Mouse (Mus musculus): ENCODE measurements around the gene Them7.
A peak's percentile ranks its signal among the peaks of the same experiment; 100 is the strongest.

Gene Them7

GRCm38 (mm10) chr2:105235380-105236115, 11.4 kb downstream of the Them7 start:
- DNase-seq: no peak

DNA sequence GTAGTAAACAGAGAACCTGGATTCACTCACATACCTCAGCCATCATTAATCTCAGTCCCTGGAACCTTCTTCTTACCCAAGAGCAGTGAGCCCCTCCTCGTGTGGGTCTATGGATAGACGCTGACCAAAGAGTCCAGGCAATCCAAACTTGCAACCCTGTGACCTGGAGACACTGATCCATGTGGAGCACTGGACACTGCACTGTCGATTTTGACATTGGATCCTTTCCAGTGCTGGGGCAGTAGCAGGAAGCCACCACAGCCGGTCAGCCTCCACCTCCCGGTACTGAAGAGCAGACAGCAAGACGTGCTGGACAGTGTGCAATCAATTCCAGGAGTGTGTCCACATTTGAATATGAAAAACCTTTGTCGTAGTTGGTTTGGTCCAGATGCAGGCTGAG, 13.3 kb downstream of the Them7 start:
- DNase-seq: peak; percentile 85

GRCm38 (mm10) chr2:105237841-105238240, 13.7 kb downstream of the Them7 start:
- DNase-seq: no peak

- DNase-seq: no peak
Measured at GRCm38 (mm10) chr2:105238775-105239174, 14.7 kb downstream of the Them7 start.

DNA sequence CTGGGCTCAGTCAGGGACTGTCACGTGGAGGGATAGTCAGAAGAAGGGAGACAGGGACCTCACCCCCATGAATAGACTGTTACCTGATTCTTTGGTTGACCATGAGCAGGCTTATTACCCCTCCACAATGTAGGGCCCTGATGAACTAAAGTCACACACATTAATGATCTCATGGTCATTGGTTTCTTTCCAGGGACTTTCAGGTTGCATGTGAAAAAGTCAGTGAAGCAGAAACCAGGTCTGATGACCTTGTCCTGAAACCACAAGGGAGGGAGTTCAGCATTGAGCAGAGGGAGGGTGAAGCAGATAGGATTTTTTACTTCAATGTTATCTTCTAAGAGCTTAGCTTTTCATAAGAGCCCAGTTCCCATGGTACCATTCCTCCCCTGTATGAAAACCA, 16.5 kb downstream of the Them7 start:
- DNase-seq: no peak

- no peak for DNase-seq
Measured at GRCm38 (mm10) chr2:105242940-105243339, 18.8 kb downstream of the Them7 start.

DNA sequence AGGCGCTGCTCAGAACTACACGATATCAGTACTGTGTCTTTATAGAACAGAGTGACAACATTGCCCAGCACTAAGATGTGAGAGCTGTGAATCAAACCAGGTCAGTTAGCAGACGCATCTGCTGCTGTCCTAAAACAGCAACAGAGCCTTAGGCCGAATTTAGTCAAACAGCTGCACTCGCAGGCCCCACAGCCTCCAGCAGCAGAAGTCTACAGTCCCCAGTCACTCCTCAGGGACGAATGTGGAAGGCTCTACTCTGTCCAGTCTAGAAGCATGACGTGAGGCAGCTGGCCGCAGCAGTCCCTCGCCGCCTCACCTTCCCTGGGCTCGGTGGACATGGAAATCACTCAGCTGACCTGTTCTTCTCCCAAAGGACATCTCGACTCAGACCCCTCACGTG, 20.6 kb downstream of the Them7 start:
- DNase-seq: no peak

DNA sequence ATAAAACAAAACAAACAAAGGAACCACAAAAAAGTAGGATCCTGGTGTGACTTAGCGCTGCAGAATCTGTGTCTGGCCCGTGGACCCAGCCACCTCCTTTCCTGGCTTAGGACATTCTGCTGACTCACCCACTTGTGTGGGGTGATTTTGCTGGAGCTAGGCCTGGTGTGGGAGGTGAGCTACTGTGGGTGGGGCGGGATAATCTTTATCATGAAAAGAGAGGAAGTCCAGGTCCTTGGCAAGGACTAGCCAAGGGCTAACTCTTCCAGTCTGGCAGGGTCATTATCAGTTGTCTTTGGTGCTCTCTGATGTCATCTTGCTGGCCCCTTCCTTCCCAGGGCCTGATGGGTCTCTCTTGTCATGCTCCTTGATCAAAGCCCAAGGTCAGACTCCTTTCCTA, 27.9 kb downstream of the Them7 start:
- DNase-seq: peak; percentile 86

GRCm38 (mm10) chr2:105252824-105253223, 28.7 kb downstream of the Them7 start:
- DNase-seq: peak; percentile 31

DNA sequence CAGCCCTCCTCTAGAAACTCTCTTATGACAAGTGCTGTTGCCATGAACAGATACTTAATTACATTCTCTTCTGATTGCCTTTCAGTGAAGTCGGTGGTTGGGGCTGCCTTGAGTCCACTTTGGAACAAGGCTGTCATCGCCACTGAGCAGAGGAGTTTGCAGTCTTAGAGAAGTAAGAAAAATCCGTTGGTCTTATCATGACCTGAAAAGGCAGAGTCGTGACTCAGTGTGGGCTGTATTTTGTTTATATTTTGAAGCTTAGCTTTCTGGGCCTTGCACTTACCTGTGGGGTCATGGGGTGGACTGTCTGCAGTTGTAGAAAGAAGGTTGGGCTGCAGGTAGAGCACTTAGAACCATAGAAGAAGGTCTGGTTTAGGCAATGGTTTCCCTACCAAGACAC, 31.3 kb downstream of the Them7 start:
- DNase-seq: peak; percentile 56

DNA sequence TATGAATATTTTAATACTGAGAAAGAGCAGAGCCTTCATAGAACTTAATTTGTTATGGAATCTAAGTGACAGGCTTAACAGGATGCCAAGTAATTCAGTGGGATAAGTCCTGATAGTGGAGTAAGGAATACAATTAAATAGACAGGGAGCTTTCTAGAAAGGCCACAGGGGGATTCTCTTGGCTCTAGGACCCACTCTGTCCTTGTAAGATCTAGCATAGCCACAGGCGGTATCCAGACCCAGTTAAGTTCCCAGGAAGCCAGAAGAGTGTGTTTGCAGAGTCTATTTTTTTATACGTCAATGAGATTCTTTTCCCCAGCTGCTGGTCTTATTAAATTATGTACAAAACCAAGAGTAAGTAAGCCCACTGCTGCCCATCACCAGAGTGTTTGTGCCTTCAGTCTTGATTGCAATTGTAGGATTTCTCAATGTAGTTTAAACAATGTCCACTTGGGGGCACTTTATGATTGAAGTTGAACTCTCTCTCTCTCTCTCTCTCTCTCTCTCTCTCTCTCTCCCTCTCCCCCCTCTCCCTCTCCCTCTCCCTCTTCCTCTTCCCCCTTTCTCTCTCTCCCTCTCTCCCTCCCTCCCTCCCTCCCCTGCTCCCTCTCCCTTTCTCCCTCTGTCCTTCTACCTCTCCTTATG, 32.4 kb downstream of the Them7 start:
- DNase-seq: peak; percentile 31

DNA sequence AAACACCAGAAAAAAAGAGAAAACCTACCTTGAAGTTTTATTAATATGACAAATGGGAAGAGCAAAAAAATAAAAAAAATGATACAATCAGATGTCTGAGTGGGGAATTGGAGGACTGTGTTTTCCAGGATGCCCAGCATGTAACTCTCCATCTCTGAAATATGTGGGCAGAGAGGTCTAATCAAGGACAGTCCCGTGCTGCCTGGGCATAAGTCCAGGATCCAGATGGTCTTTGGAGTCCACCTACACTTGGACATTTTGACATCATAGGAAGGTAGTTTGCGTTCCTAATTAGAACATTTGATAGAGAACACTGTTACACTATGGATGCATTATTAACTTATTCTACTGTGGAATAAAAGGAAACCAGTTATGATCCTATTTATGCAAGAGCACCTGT, 33.3 kb downstream of the Them7 start:
- DNase-seq: peak; percentile 78

- DNase-seq: peak; percentile 62
Measured at GRCm38 (mm10) chr2:105261335-105261734, 37.2 kb downstream of the Them7 start.

GRCm38 (mm10) chr2:105263219-105263618, 39.1 kb downstream of the Them7 start:
- peak; percentile 46 for DNase-seq

GRCm38 (mm10) chr2:105282407-105283077, 58.4 kb downstream of the Them7 start:
- peak; percentile 36 for DNase-seq

- DNase-seq: peak; percentile 33
Measured at GRCm38 (mm10) chr2:105283811-105284210, 59.7 kb downstream of the Them7 start.

DNA sequence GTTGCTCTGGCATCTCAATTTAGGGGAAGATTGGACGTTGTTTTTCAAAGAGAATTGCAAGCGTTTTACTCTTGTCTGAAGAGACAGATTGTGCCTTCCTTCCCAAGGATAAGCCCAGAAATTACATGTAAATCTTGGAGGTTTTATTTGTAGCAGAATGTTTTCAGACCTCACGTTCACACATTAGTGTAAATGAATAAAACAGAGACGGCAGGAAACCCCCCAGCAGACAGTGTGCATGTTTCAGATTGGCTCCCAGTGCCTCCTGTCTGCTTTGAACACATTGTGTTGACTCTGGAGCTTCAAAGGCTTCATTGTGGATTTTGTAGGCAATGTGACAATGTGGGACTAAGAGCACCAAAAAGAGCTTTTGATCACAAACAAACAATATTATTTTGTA, 60.7 kb downstream of the Them7 start:
- DNase-seq: peak; percentile 40

- DNase-seq: no peak
Measured at GRCm38 (mm10) chr2:105295823-105296222, 71.7 kb downstream of the Them7 start.

DNA sequence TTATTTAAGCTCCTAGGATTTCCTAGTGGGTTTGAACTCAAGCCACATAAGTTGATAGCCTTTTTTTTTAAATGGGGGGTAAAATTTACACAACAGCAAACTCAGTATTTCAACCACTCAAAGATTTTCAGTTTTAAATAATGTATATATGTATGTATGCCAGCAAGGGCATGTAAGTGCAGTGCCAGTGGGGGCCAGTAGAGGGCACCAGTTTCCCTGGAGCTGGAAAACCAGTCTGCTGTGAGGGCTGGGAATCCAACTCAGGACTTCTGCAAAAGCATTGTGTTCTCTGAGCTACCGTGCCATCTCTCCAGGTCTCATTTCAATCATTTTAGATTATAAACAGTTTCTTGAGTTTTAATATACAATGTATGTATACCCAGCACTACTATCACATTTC, 74.8 kb downstream of the Them7 start:
- peak; percentile 7 for DNase-seq

DNA sequence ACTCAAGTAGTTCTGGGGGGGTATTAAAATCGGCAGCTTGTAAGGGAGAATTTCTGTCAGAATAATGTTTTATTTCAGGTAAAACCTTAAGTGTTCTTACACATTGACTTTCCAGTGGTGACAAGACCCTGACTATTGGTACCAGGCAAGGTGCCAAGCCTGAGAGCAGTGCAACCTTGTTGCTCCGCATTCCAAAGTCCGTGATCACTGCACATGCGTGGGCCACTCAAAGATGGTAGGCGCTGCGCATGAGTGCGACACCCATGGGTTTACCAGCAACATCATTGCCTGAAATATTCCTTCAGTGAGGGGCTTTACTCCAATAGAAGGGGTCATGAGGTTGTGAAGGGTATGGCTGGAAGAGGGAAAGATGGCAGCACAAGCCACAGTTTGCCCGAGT, 77.0 kb downstream of the Them7 start:
- peak; percentile 86 for DNase-seq

GRCm38 (mm10) chr2:105301531-105301930, 77.4 kb downstream of the Them7 start:
- DNase-seq: peak; percentile 72

- DNase-seq: no peak
Measured at GRCm38 (mm10) chr2:105303962-105304514, 79.9 kb downstream of the Them7 start.

GRCm38 (mm10) chr2:105305876-105306275, 81.8 kb downstream of the Them7 start:
- DNase-seq: peak; percentile 18

- DNase-seq: no peak
Measured at GRCm38 (mm10) chr2:105311414-105311813, 87.3 kb downstream of the Them7 start.

Data from heart, adult 11 months (tissue).